Mouse (Mus musculus): ENCODE data around the gene Dntt.

The Dntt gene

DNA sequence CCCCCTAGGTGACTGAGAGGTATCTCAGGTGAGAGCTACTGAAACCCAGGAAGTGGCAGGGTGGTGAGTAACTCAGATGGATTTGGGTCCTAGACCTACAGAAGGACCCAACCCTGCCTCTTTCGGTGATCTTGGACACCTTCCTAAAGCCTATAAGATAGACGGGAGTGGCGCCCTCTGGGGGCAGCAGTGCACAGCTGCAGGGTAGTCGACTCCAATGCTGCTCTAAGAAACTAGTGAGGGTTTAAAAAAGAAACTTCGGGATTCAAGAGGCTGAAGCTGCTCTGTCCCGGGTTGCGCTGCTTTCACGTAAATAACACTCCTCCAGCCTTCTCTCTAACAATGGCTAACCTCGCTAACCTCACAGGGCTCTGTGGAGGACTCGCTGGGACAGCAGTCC lies 24.5 kb downstream of the Dntt start:
- in situ Hi-C loops (cut with MboI, MseI), result no loop called here

DNA sequence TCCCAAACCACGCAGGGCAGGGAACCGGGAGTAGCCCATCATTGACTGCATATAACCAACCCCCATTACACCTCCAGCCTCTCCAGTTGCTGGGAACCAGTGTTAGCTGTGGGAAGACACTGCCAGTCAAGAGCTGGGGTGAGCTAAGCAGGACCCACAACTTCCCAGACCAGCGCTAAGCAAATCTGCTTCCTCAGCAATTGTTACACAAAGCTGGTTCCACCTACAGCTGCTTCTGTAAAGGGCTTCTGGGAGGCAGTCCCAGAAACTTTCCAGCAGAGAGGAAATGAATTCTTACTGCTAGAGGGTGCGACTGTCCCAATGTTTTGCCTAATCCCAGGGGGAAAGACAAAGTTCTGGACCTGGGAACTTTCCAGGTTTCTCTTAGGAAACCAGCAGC lies 25.6 kb downstream of the Dntt start:
- in situ Hi-C loops (cut with MboI, MseI), result no loop called here

DNA sequence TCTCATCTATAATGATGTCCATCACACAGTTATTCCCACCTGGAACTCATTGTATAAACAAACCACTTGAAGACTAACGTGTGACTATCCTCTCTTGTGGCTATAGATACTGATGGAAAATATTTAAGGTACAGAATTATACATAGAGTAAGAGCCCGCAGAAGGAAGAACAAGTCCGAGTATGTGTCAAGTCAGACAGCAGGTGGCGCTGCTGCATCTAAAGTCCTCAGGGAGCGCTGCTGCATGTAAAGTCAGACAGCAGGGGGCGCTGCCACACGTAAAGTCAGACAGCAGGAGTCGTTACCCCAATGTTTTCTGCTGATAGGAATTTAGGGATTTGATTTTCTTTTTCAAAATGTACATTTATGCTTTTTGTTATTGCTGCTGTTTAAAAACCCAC lies 42.4 kb downstream of the Dntt start:
- in situ Hi-C loops (cut with MboI, MseI), result no loop called here

DNA sequence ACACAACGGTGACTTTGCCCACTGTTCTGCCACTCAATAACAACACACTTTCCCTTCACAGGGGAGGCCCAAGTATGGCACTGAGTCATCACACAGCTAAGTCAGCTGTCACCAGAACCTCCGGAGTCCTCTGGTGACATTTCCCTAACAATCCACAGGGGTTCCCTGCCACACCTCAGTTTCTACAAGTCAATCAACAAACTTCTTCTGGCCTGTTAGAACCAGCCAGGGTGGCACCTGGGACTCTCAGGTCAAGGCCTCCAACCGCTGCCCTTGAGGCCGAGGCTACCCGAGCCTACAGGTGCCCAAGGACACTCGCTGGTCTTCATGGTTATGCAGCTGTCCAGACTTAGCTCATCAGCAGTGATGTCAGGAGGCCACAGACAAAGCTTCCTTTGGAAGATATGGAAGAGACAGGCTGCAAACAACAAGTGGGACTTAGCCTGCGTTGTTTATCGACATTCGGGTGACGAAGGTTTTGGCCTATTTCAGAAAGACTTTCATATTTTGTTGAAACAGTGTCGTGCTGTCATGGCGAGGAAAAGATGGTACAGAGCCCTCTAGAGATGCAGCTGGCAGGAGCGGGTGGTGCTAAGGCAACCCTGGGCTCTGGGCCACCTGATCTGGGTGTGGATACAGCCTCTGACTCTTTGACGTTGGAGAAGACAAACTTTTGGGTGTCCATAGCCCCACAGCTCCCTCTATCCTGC lies 44.8 kb downstream of the Dntt start:
- in situ Hi-C loops (cut with MboI, MseI), result no loop called here

DNA sequence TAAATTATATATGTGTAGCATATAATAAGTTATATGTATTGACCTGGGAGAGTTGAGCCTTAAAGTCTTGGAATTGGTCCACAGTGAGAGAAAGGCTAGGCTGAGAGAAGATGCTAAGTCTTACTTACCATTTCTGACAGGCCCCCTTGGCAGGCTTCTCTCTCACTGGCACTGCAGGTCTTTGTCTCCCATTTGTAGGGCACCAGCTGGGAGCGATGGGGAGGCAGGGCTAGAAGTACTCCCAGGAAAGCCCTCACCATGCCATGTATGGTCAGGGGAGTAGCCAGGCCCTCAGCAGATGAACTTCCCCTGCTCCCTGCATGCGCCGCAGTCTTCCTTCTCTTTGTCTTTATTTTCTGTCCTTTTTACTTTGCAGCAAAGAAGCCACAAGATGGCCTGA lies 47.8 kb downstream of the Dntt start, which contains the start of gene Opalin:
Gene Opalin (minus strand): TSS at position 208 of the 400 bp plus-strand sequence.
- in situ Hi-C loops (cut with MboI, MseI), result no loop called here

DNA sequence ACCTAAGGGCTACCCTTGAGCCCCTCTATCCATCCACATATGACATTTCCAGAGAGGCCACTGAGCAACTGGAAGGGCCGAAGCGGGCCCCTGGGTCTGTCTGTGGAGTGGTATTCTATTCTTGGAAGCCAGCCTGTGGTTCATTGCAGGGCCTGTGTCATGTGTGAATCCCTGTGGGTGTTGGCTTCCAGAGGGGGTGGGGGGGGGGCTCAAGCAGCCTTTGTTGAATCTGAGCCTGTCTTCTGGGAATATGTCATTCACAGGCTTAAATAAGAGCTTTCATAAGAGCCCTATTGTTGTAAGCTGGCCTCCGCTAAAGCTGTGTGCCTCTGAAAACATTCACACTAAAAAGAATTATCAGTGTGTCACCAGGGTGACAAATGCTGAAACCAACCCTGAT lies 52.5 kb downstream of the Dntt start:
- in situ Hi-C loops (cut with MboI, MseI), result no loop called here

DNA sequence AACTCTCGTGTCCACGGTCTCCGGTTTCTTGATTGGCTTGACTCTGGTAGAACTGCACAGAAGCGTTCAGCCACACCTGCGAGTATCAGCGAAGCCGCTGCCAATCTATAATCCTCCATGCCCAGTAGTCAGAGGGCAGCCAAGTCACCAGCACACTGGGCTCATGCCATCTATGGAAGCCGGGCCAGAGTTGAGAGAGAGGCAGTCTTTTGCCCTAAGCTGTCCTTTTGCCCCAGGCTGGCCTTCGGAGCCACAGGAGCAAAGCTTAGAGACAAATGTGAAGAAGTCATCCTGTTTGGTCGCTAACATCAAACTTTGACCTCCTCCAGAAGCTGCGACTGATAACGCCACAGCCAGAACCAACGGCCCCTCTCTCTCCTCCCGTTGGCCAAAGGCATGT lies 54.6 kb downstream of the Dntt start:
- in situ Hi-C loops (cut with MboI, MseI), result no loop called here

DNA sequence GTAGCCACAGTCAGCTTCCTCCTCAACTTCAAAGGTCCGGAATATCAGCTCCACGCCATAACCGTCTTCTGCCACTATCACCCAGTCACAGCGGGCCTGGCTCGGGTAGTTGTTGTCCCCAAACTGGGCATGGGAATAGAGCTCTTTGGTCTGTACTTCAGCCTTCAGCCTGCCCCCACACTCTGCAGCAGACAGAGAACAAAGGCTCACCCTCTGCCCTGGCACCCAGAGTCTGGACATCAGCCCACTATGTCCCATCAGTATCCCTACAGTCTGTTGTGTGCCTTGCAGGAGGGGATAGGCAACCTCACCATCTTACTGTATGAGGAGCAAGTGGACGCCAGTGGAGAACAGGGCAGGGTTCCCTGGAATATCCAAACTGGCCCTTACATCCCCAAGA lies 57.2 kb downstream of the Dntt start:
- in situ Hi-C loops (cut with MboI, MseI), result no loop called here

DNA sequence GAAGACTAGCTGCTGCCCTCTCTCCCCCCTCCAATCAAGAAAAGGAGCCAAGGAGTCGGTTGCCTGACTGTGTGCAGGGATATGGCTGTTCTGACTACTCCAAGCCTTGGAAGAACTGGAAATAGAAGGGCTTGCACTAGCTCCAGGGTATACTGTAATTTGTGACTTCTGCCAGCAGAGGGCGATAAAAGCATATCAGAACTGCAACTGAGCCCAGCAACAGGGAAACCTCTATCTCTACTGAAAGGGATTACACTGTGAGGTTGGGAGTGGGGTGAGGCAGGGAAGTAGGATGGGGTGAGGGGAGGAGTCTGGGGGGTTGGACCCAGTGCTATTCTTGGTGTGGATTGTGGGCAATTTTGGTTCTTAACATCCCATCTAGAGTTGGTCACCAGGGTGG lies 57.6 kb downstream of the Dntt start:
- in situ Hi-C loops (cut with MboI, MseI), result no loop called here

DNA sequence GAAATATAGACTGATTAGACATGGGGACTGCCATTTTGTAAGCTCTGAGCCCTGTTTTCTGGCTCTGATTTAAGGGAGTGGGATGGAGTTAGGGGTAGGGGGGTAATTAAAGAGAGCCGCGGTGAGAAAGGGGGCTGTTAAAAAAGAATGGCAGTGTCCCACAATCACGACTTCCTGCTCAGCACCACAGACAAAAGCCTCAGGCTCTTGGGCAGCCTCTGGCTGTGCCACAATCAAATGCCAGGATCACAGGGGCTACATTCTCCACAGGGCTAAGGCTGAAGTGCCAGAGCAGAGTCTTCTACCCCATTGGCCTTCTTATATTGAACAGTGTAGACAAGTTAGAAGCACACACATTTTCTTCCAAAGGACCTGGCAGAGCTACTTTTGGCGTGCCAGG lies 58.8 kb downstream of the Dntt start:
- in situ Hi-C loops (cut with MboI, MseI), result no loop called here

DNA sequence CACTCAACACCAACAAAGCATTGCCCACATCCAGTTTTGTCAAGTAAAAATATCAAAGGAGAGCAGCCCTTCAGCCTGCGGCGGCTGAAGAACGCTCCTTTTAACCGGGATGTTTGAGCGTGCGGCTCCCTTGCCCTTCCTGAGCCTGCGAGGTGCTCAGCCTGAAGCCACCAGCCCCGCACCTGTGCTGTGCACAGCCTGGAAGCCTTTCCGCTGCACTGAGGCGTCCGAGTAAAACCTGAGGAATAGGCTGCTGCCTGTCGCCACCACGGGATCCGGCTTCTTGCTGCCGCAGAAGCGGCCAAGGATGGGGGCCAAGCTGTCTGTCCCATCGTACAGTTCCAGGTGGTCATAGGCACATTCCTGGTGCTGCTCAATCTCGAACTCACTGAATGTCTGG lies 59.4 kb downstream of the Dntt start:
- in situ Hi-C loops (cut with MboI, MseI), result no loop called here

DNA sequence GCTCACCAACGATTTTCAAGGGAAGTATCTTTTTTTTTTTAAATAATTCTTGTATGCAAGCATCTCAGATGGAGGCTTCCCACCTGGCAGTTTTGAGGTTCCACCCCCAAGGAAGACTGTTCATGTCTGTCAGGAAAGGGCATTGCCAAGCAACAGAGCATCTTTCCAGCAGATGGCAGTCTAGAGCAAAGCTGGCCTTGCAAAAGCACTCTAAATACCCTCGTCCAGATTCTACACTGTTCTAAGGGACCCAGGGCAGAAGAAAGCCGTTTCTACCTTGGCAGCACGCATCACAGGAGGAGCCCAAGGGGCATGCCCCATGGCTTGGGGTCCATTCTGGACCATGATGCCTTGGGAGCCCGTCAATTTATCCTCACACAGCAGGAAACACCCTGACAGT lies 60.8 kb downstream of the Dntt start:
- in situ Hi-C loops (cut with MboI, MseI), result no loop called here

DNA sequence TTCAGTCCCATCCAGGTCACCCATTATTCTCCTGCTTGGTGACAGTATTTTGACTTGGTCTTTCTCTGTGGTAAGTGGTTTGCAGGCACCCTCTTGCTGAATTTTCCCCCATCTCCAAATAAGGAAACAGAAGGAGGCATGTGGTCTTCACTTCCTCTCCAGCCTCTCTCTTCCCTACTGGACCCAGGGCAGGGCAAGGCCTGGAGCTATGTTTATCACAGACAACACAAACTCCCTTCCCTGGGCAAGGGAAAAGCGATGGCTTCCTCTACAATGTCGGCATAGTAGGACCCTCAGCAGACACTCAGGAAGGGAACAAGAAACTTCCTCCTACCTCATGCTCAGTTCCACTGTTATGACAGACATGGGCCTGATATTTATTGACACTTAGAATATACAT lies 62.8 kb downstream of the Dntt start:
- in situ Hi-C loops (cut with MboI, MseI), result no loop called here

DNA sequence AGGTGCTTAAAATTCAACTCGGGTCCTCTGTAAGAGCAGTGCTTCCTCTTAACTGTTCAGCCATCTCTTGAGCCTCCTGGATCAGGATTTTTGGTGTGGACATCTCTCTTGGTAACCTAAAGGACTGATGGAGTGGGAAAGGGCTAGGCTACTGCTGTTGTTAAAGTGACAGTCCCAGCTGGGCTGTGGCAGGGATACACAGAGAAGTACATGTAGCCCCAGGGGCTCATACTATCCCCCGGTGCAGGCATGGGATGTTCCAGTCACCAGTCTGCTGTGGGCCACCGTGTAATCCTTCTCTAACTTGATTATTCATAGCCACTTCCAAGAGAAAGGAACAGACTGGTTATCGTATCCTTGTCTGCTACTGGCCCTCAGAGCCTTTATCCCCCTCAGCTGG lies 68.0 kb downstream of the Dntt start:
- in situ Hi-C loops (cut with MboI, MseI), result no loop called here

DNA sequence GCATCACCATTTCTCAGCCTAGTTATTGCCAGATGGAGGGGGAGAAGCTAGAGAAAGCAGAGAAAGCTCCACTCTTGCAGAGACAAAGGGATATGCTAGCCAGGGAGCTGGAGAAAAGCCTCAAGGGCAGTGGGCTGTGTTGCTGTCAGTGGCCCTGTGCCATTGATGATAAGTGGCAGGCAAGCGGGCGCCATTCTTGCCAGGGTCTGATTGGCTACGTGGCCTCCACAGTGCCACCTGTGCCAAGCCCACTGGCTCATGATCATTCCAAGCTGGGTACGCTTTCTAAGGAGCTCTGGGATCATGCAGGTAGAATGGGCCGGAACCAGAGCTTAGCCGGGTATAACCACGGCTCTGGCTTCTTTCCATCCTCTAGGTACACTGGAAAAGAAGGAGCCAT lies 71.8 kb downstream of the Dntt start:
- in situ Hi-C loops (cut with MboI, MseI), result no loop called here

DNA sequence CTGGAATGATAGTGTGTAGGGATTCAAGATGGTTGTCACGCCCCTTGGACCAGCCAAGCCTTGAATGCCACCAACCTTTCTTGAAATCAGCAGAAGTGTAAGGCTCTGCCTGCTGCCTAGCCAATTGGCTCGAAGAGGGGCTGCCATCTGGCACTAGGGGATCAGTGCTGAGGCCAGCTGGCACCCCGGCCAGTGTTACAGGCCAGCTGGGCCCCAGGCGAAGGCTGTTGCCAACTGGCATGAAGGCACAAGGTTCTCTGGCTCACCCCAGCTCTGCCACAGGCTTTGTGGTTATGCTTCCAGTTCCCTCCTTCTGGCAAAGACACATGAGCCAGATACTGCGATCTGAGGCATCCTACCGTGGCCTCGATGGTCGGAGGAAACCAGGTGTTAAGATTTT lies 72.3 kb downstream of the Dntt start:
- in situ Hi-C loops (cut with MboI, MseI), result no loop called here

DNA sequence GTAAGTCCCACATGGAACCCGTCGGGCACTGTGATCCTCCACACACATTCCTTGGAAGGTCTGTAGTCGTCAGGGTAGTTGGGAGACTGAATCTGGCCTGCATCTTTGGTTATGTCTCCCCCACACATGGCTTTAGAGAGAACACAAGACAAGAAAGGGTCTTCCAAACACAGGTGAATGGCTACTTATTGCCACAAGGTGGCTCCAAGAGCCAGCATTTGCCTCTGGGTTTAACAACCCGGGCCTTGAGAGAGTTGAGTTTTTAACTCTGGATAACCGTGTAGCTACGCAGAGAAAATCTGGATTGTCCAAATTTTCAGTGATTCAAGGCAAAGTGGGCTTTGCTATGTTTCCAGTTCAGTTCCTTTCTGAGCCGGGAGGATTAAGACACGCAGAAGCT lies 75.8 kb downstream of the Dntt start:
- in situ Hi-C loops (cut with MboI, MseI), result no loop called here

DNA sequence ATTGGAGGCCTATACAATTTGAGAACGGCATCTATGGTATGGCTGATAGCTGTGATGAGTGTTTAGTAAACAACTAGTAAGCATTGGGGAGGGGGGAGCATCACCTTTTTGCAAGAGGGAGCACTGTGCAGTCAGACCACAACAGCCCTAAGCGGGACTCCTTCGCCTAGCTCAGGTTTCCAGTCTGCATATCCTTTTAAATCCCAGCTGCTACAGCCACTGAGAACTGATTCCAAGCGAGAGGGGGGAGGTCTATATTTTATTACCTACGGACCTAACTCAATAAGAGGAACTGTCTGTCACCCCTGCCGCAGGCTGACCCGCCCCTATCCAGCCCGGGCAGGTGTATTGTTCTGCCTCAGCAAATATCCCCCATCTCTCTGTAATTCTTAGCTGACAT lies 78.5 kb downstream of the Dntt start:
- in situ Hi-C loops (cut with MboI, MseI), result no loop called here

DNA sequence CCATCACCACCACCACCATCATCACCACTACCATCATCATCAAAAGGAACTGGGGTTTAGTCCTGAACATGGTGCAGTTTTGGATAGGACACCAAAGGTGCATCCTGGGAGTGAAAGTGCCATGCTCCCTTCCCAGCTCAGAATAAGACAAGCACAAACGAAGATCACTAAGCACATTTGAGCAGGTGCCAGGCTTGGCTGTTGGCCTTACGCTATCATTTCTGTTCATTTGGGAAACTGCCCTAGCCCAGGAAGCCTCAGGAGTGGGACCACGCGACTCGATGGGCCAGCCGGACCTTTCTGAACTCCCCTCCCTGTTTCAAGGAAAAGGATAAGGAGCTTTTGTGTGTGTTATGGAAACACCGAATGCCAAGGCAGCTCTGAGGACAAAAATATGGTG lies 79.6 kb downstream of the Dntt start:
- in situ Hi-C loops (cut with MboI, MseI), result no loop called here

Measured in T-helper 1 cell (primary cell).